Mouse (Mus musculus) liver (tissue): ENCODE measurements around the gene Ly6g6f.

Experiments used
- DNase-seq: peaks from one replicate; pipeline ENCODE4 v3.0.0-alpha.2; 2020; ENCODE audit warnings: mixed read lengths

Ly6g6f gene

GRCm38 (mm10) chr17:35077786-35078233, 7.6 kb downstream of the Ly6g6f start, which contains the start of gene Ly6g6d:
Gene Ly6g6d (minus strand): TSS chr17:35078065.
- peak; percentile 45 for DNase-seq

GRCm38 (mm10) chr17:35077285-35077684, 8.1 kb downstream of the Ly6g6f start:
- DNase-seq = no peak

GRCm38 (mm10) chr17:35076507-35077176, 8.8 kb downstream of the Ly6g6f start, which contains the start of gene Ly6g6e:
Gene Ly6g6e (plus strand): TSS chr17:35076902.
- DNase-seq = no peak

GRCm38 (mm10) chr17:35074097-35074496, 11.3 kb downstream of the Ly6g6f start:
- no peak for DNase-seq

- no peak for DNase-seq
Observed at GRCm38 (mm10) chr17:35071454-35071853, 14.0 kb downstream of the Ly6g6f start.

- no peak for DNase-seq
Observed at GRCm38 (mm10) chr17:35070556-35071229, 14.7 kb downstream of the Ly6g6f start.

GRCm38 (mm10) chr17:35068213-35068914, 17.0 kb downstream of the Ly6g6f start:
- DNase-seq = no peak

- no peak for DNase-seq
Observed at GRCm38 (mm10) chr17:35066084-35066483, 19.3 kb downstream of the Ly6g6f start, which contains the start of gene Mpig6b. Gene Mpig6b (minus strand): TSS chr17:35066184.

GRCm38 (mm10) chr17:35064951-35065947, 20.2 kb downstream of the Ly6g6f start, which contains the start of gene Ly6g6c:
Gene Ly6g6c (plus strand): TSS chr17:35065388.
- peak; percentile 62 for DNase-seq

- DNase-seq = no peak
Observed at GRCm38 (mm10) chr17:35064378-35064877, 21.0 kb downstream of the Ly6g6f start.

- no peak for DNase-seq
Observed at GRCm38 (mm10) chr17:35063466-35063865, 21.9 kb downstream of the Ly6g6f start.

GRCm38 (mm10) chr17:35061299-35061698, 24.1 kb downstream of the Ly6g6f start:
- no peak for DNase-seq

- DNase-seq = peak; percentile 72
Observed at GRCm38 (mm10) chr17:35060737-35061297, 24.6 kb downstream of the Ly6g6f start.

- DNase-seq = no peak
Observed at GRCm38 (mm10) chr17:35060071-35060470, 25.3 kb downstream of the Ly6g6f start.

GRCm38 (mm10) chr17:35058911-35059892, 26.2 kb downstream of the Ly6g6f start, which contains the start of gene Ddah2:
Gene Ddah2 (plus strand): TSS chr17:35059035.
- DNase-seq = peak; percentile 89

- DNase-seq = no peak
Observed at GRCm38 (mm10) chr17:35058316-35058715, 27.1 kb downstream of the Ly6g6f start.

GRCm38 (mm10) chr17:35057090-35057489, 28.3 kb downstream of the Ly6g6f start:
- DNase-seq = no peak

GRCm38 (mm10) chr17:35055691-35056495, 29.5 kb downstream of the Ly6g6f start:
- no peak for DNase-seq

- DNase-seq = no peak
Observed at GRCm38 (mm10) chr17:35052271-35052798, 33.1 kb downstream of the Ly6g6f start.
